Mouse (Mus musculus): ENCODE measurements around the gene Acadvl.

The Acadvl gene

GRCm38 (mm10) chr11:69989949-69990348 is 25.3 kb downstream of the Acadvl start:
- Histone ChIP-seq H3K4me3 (replicated peaks; ENCODE audit: low read length) (no peak overlapping the region), H3K27me3 (ENCODE audit: insufficient read depth, low read length) (no peaks in the 10 kb centered on the region), H3K9me3 (ENCODE audit: low read length) (no peaks in the 10 kb centered on the region), H3K36me3 (ENCODE audit: insufficient read depth, low read length) (peaks cover 74% of the 10 kb centered on the region), H3K4me1 (replicated peaks; ENCODE audit: low read depth, low read length) (peaks cover 34% of the 10 kb centered on the region)
- no peak for TF ChIP-seq CTCF (conservative IDR thresholded peaks at IDR 0.05; ENCODE audit: low read length)

- peaks cover 65% of the 10 kb centered on the region for H3K36me3 ChIP-seq (ENCODE audit: insufficient read depth, low read length)
- H3K27me3 ChIP-seq (ENCODE audit: insufficient read depth, low read length): no peaks in the 10 kb centered on the region
- TF ChIP-seq POU5F1 (IDR thresholded peaks at IDR 0.05; ENCODE audit: borderline replicate concordance, low read length): no peak
- no peak for TF ChIP-seq CTCF (conservative IDR thresholded peaks at IDR 0.05; ENCODE audit: low read length)
- no peak for TF ChIP-seq NANOG (IDR thresholded peaks at IDR 0.05; ENCODE audit: borderline replicate concordance, low read length)
- no peaks in the 10 kb centered on the region for H3K9me3 ChIP-seq (ENCODE audit: low read length)
- no peak overlapping the region for H3K4me3 ChIP-seq (replicated peaks; ENCODE audit: low read length)
- H3K4me1 ChIP-seq (replicated peaks; ENCODE audit: low read depth, low read length): peaks cover 22% of the 10 kb centered on the region
Measured at GRCm38 (mm10) chr11:69984431-69984830, 30.8 kb downstream of the Acadvl start.

- H3K36me3 ChIP-seq (ENCODE audit: insufficient read depth, low read length): peaks cover 60% of the 10 kb centered on the region
Measured at GRCm38 (mm10) chr11:69983377-69983776, 31.8 kb downstream of the Acadvl start.

GRCm38 (mm10) chr11:69982877-69983276 is 32.3 kb downstream of the Acadvl start:
- H3K4me1 ChIP-seq (replicated peaks; ENCODE audit: low read depth, low read length): peaks cover 31% of the 10 kb centered on the region
- H3K36me3 ChIP-seq (ENCODE audit: insufficient read depth, low read length): peaks cover 60% of the 10 kb centered on the region
- no peak for TF ChIP-seq POU5F1 (IDR thresholded peaks at IDR 0.05; ENCODE audit: borderline replicate concordance, low read length)
- TF ChIP-seq NANOG (IDR thresholded peaks at IDR 0.05; ENCODE audit: borderline replicate concordance, low read length): no peak
- no peak for TF ChIP-seq CTCF (conservative IDR thresholded peaks at IDR 0.05; ENCODE audit: low read length)
- H3K9me3 ChIP-seq (ENCODE audit: low read length): no peaks in the 10 kb centered on the region
- no peaks in the 10 kb centered on the region for H3K27me3 ChIP-seq (ENCODE audit: insufficient read depth, low read length)
- no peak overlapping the region; the same call in 1 of the 2 replicates for H3K4me3 ChIP-seq (replicated peaks; ENCODE audit: low read length)

More at GRCm38 (mm10) chr11:69983377-69983776, 31.8 kb downstream of the Acadvl start:
- TF ChIP-seq NANOG (IDR thresholded peaks at IDR 0.05; ENCODE audit: borderline replicate concordance, low read length) (no peak), CTCF (conservative IDR thresholded peaks at IDR 0.05; ENCODE audit: low read length) (no peak), POU5F1 (IDR thresholded peaks at IDR 0.05; ENCODE audit: borderline replicate concordance, low read length) (no peak)
- Histone ChIP-seq H3K27me3 (ENCODE audit: insufficient read depth, low read length) (no peaks in the 10 kb centered on the region), H3K9me3 (ENCODE audit: low read length) (no peaks in the 10 kb centered on the region), H3K4me3 (replicated peaks; ENCODE audit: low read length) (no peak overlapping the region), H3K4me1 (replicated peaks; ENCODE audit: low read depth, low read length) (peaks cover 31% of the 10 kb centered on the region)

GRCm38 (mm10) chr11:69982225-69982624 is 33.0 kb downstream of the Acadvl start, which contains the start of gene Elp5:
Elp5 (minus strand) TSS chr11:69982517.
- Histone ChIP-seq H3K4me1 (replicated peaks; ENCODE audit: low read depth, low read length) (peaks cover 31% of the 10 kb centered on the region), H3K36me3 (ENCODE audit: insufficient read depth, low read length) (peaks cover 59% of the 10 kb centered on the region), H3K27me3 (ENCODE audit: insufficient read depth, low read length) (no peaks in the 10 kb centered on the region), H3K9me3 (ENCODE audit: low read length) (no peaks in the 10 kb centered on the region), H3K4me3 (replicated peaks; ENCODE audit: low read length) (peak within 1 kb of the TSS; percentile 98)
- TF ChIP-seq NANOG (IDR thresholded peaks at IDR 0.05; ENCODE audit: borderline replicate concordance, low read length) (no peak), CTCF (conservative IDR thresholded peaks at IDR 0.05; ENCODE audit: low read length) (no peak), POU5F1 (IDR thresholded peaks at IDR 0.05; ENCODE audit: borderline replicate concordance, low read length) (no peak)

GRCm38 (mm10) chr11:69981141-69981762 is 34.0 kb downstream of the Acadvl start, which contains the start of gene Ctdnep1:
Ctdnep1 (plus strand) TSS chr11:69981156.
- Histone ChIP-seq H3K36me3 (ENCODE audit: insufficient read depth, low read length) (peaks cover 59% of the 10 kb centered on the region), H3K9me3 (ENCODE audit: low read length) (no peaks in the 10 kb centered on the region), H3K4me1 (replicated peaks; ENCODE audit: low read depth, low read length) (peaks cover 31% of the 10 kb centered on the region), H3K27me3 (ENCODE audit: insufficient read depth, low read length) (no peaks in the 10 kb centered on the region), H3K4me3 (replicated peaks; ENCODE audit: low read length) (peak within 1 kb of the TSS; percentile 98)
- TF ChIP-seq POU5F1 (IDR thresholded peaks at IDR 0.05; ENCODE audit: borderline replicate concordance, low read length) (no peak), NANOG (IDR thresholded peaks at IDR 0.05; ENCODE audit: borderline replicate concordance, low read length) (no peak), CTCF (conservative IDR thresholded peaks at IDR 0.05; ENCODE audit: low read length) (no peak)

- Histone ChIP-seq H3K4me3 (replicated peaks; ENCODE audit: low read length) (peak overlapping the region; percentile 98), H3K27me3 (ENCODE audit: insufficient read depth, low read length) (no peaks in the 10 kb centered on the region), H3K9me3 (ENCODE audit: low read length) (no peaks in the 10 kb centered on the region), H3K4me1 (replicated peaks; ENCODE audit: low read depth, low read length) (peaks cover 31% of the 10 kb centered on the region), H3K36me3 (ENCODE audit: insufficient read depth, low read length) (peaks cover 60% of the 10 kb centered on the region)
- TF ChIP-seq CTCF (conservative IDR thresholded peaks at IDR 0.05; ENCODE audit: low read length): no peak
- TF ChIP-seq NANOG (IDR thresholded peaks at IDR 0.05; ENCODE audit: borderline replicate concordance, low read length): 0 out of 2 replicates have a peak, but pooled peaks have one; percentile 3
Measured at GRCm38 (mm10) chr11:69980196-69981140, 34.7 kb downstream of the Acadvl start.

- no peak for TF ChIP-seq POU5F1 (IDR thresholded peaks at IDR 0.05; ENCODE audit: borderline replicate concordance, low read length)
- TF ChIP-seq CTCF (conservative IDR thresholded peaks at IDR 0.05; ENCODE audit: low read length): no peak
- TF ChIP-seq NANOG (IDR thresholded peaks at IDR 0.05; ENCODE audit: borderline replicate concordance, low read length): no peak
- Histone ChIP-seq H3K4me1 (replicated peaks; ENCODE audit: low read depth, low read length) (peaks cover 31% of the 10 kb centered on the region), H3K36me3 (ENCODE audit: insufficient read depth, low read length) (peaks cover 60% of the 10 kb centered on the region), H3K9me3 (ENCODE audit: low read length) (no peaks in the 10 kb centered on the region), H3K4me3 (replicated peaks; ENCODE audit: low read length) (peak overlapping the region; percentile 98), H3K27me3 (ENCODE audit: insufficient read depth, low read length) (no peaks in the 10 kb centered on the region)
Measured at GRCm38 (mm10) chr11:69979827-69980195, 35.4 kb downstream of the Acadvl start.
